Mouse (Mus musculus) kidney, postnatal 36 days (tissue): ENCODE data around the gene Nacc2.

Experiments
- DNase-seq, 2 experiments: peaks; one replicate each; pipeline ENCODE4 v3.0.0; 2021 to 2022; ENCODE audit warnings: mixed read lengths in 2 of 2

Nacc2 gene

GRCm38 (mm10) chr2:26139034-26139544, 16.1 kb upstream of the Nacc2 start:
- no peak for DNase-seq

- peak; percentile 36 to 62 for DNase-seq
Measured at GRCm38 (mm10) chr2:26138252-26139033, 15.4 kb upstream of the Nacc2 start.

GRCm38 (mm10) chr2:26134591-26134990, 11.6 kb upstream of the Nacc2 start:
- no peak for DNase-seq

GRCm38 (mm10) chr2:26132628-26133551, 9.9 kb upstream of the Nacc2 start:
- peak; percentile 94 to 96 for DNase-seq

- peak; percentile 49 to 56 for DNase-seq
Measured at GRCm38 (mm10) chr2:26131327-26131726, 8.3 kb upstream of the Nacc2 start.

GRCm38 (mm10) chr2:26129962-26130361, 6.9 kb upstream of the Nacc2 start:
- no peak for DNase-seq

GRCm38 (mm10) chr2:26129346-26129745, 6.3 kb upstream of the Nacc2 start:
- DNase-seq: no peak

- DNase-seq: peak; percentile 83 to 91
Measured at GRCm38 (mm10) chr2:26122171-26123078, 595 bp downstream of the Nacc2 start.

GRCm38 (mm10) chr2:26121541-26122083, 1.4 kb downstream of the Nacc2 start:
- no peak for DNase-seq

- DNase-seq: no peak
Measured at GRCm38 (mm10) chr2:26119626-26120025, 3.4 kb downstream of the Nacc2 start.

GRCm38 (mm10) chr2:26119310-26119592, 3.8 kb downstream of the Nacc2 start:
- peak in 1 of 2 experiments; percentile 53 for DNase-seq

GRCm38 (mm10) chr2:26118584-26119309, 4.3 kb downstream of the Nacc2 start:
- DNase-seq: peak; percentile 69 to 73

- DNase-seq: no peak
Measured at GRCm38 (mm10) chr2:26117580-26117979, 5.4 kb downstream of the Nacc2 start.

GRCm38 (mm10) chr2:26116550-26116949, 6.5 kb downstream of the Nacc2 start:
- no peak for DNase-seq

GRCm38 (mm10) chr2:26115215-26115614, 7.8 kb downstream of the Nacc2 start:
- DNase-seq: no peak

GRCm38 (mm10) chr2:26108237-26108636, 14.8 kb downstream of the Nacc2 start:
- no peak for DNase-seq

GRCm38 (mm10) chr2:26107011-26107410, 16.0 kb downstream of the Nacc2 start:
- DNase-seq: no peak

- no peak for DNase-seq
Measured at GRCm38 (mm10) chr2:26106233-26106632, 16.8 kb downstream of the Nacc2 start.

GRCm38 (mm10) chr2:26100296-26100695, 22.7 kb downstream of the Nacc2 start:
- DNase-seq: no peak

- DNase-seq: no peak
Measured at GRCm38 (mm10) chr2:26099851-26100250, 23.2 kb downstream of the Nacc2 start.

GRCm38 (mm10) chr2:26099260-26099659, 23.8 kb downstream of the Nacc2 start:
- peak in 1 of 2 experiments; percentile 38 for DNase-seq

GRCm38 (mm10) chr2:26093897-26094296, 29.1 kb downstream of the Nacc2 start:
- peak; percentile 63 to 72 for DNase-seq
